Mouse (Mus musculus) left cerebral cortex, postnatal 10 days (tissue): ENCODE measurements at regions not wholly inside any gene's neighbourhood (a gene's known extent, or its start where the extent isn't known, plus 50 kb on each side); places are given as distances from the start of the nearest gene placed in this dataset.
"Not testable (repeated sequence)": the region's sequence is repeated elsewhere in the genome, so short reads cannot be mapped to it uniquely, and the experiment has no call there.

Experiments
- DNase-seq, 2 experiments: peaks; one replicate each; pipeline ENCODE4 v3.0.0; 2021 to 2022; ENCODE audit warnings: low spot score in 2 of 2, mixed read lengths in 1 of 2; ENCODE audit errors: extremely low spot score in 1 of 2
- intact Hi-C: fragments of 180-260 bp; cut with DNase I; formaldehyde crosslinking; loops from one replicate; pipeline ENCODE4 v1.15.1; 2025

DNA sequence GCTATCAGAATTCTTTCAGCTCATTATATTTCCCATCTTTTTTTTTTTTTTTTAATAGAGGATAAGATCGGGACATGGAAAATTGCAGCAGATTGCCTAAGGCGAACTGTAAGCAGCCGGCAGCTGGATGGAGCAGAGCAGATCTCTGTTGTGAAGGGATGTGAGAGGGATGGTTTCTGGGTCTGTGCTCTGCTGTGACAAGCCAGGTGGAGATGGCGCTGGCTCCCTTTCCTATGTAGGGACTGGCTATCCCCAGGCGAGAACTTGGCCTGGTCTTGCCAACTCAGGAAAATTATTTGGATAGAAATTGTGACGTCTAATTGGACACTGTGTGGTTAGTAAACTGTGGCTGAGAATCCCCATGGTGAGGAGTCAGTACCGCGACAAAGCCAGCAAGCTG is 161.3 kb upstream of the Npvf start:
- no peak for DNase-seq
- intact Hi-C loops: loop anchor here (10.0 kb wide), 1 partner anchor 1409 kb away; the partner anchor contains the start of gene Hoxa7

DNA sequence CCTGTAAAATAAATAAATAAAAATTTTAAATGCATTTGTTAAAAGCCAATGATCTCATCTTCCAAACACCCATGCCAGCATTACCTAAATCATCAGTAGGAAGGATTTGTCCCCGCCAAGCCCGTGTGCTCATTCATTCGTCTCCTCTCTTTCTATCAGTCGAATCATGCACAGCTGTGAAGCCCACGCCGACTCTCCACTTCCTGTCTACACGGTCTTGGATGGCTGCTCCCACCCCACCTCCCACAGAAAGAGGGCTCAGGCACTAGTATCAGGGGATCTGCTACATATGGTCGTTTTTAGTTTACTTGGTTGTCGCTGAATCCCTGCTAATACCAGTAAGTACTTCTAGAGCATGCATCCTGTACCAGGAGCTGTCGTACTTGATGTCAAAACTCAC is 163.2 kb upstream of the Npvf start:
- DNase-seq: no peak
- intact Hi-C loops: loop anchor here (10.0 kb wide), 1 partner anchor 1407 kb away; the partner anchor contains the start of gene Hoxa7

DNA sequence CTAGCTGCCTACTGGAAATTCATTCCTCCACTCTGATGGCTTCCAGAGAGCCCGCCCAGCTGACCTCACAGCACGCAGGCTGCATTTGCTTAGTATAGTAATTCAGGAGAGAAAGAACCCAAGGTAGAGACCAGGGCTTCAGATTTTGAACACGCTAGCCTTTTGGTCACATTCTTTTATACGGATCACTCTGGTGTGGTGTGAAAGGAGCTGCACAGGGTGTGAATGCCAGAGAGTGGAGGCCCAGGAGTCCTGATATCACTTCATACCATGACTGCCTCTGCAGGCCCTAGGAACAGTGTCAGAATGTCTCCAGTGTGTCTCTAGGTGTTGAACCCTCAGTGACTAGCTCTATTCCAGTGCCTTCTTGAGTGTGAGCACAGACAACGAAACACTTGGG is 164.2 kb upstream of the Npvf start:
- DNase-seq: no peak
- intact Hi-C loops: loop anchor here (10.0 kb wide), 1 partner anchor 1406 kb away; the partner anchor contains the start of gene Hoxa7

DNA sequence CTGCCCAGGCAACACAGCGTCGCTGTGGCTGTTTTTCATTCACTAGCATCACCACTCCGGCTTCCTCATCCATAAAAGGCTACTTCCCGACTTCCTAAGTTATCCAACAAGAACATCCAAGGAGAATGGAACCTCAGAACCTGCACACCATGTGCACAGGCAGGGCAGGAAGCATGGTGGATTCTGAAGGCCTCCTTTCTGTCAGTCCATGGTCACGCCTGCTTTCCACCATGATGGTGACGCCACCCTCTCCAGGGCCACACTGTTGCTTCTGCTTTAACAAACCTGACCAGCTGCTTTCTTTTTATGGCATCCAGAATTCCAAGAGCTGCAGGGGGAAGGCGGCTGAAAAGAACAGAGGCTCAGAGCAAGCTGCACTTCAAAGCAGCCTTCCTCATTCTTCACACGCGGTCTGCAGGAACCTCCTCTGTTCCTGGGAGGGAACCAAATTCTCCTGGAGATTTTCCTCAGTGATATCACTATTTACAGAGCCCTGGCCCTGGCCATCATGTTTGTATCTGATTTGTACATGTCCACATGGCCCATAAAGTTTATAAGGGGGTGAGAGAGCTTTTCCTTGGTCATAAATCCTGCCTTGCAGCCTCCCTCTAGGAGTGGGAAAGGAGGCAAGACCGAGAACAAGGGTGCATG is 164.8 kb upstream of the Npvf start:
- no peak for DNase-seq
- intact Hi-C loops: loop anchor here (10.0 kb wide), 1 partner anchor 1406 kb away; the partner anchor contains the start of gene Hoxa7

DNA sequence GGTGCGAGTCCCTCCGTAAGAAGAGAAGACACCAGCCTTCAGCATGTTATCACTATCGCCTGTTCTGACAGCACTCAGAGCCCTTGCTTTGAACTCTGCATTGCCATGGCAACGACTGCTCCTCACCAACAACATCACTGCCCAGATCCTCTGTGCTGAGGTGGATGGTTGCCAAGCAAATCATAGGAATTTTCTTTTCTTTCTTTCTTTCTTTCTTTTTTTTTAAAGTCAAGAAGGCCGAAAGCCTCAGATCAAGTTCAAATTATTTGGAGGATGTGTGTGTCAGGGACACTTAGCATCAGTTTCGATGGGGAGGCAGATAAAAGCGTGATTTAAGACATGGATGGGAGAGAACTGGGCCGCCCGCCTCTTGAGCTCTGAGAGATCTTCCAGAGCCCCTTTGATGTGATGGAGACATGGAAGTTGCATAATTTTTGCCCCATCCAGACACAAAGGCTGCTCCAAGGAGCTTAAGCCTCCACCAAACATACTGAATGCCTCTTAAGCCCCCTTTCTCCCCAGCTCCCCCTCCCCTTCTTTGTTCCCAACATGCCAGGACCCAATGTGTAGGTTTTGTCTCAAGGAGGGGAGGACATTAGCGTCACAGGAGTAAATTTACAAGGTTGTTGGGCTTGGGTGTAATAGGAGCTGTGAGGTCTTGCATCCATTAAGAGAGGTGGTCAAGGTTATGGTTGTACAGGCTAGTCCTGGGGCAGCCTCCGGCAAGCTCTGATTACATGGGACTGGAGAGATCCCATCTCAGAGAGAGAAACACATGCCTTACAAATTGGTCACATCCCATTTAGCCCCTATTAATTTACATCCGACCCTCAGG is 167.4 kb upstream of the Npvf start:
- DNase-seq: peak; percentile 35 to 62
- intact Hi-C loops: no loop called here

DNA sequence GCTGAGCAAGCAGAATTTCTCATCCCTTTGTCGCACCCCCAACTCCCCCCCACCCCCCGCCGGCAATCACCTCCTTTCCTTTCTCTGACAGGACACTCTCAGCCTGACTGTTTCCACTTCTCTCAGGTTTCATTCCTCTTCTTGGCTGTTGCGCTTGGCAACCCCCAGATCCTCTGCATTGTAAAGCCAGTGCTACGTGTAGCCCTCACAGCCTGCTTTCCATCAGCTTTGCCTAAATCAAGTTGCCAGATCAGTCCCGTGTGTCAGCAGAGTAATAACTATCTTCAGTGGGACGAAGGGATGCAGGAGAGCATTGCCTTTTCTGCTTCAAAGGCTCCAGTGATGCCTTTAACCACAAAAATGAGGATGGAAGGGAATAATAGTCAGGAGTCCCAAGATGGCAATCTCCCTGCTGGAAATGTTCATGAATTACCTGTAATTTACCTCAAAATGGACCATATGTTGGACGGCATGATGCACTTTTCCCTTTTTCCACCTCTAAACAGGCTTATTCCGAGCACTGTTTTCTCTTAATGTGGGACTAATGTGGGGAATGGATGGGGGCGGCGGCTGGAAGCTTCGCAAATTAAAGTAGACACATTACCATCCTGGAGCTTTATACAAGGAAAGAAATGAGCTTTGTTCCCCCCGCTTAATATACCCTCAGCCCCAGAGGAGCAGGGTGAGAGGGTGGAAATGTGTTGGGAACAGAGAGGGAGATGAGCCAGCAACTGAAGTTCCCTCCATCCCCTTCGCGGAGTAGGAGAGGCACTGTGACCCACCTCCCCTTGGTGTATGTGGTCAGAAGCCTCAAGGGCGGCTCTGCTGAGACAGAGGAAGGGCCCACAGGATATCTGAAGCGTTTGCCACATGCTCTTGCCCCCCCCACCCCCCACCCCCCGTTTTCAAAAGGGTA is 168.3 kb upstream of the Npvf start:
- intact Hi-C loops: no loop called here
- DNase-seq: no peak

DNA sequence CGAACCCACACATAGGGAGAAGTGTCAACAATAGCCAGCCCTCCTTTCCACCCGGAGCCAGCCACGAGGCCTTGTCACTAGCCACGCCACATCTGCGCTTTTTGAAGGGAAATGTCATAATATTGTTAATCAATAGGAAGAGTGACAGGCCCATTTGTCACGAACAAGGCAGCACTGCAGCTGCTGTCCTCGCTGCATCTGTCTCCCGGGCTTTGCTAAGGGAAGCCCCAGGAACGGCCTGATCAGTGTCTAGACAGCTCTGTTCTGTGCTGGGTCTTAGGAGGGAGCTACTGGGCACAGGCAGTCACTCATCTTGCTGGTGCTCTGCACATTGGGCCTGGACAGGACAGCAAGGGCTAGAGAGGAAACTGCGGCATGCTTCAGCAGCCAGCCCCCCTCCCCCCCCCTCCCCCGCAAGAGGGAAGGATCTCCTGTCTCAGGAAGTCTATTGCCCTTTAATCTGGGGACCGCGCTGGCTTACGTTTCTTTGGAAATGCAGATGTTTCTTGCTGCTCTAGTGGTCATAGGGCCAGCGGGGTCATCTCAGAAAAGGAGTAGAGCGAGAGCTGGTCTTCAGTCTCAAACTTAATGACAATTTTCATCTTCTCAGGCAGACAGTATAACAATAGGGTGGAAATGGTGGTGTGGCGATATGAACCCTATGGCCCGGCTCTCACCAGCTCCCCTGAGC is 169.1 kb upstream of the Npvf start:
- no peak for DNase-seq
- intact Hi-C loops: no loop called here

DNA sequence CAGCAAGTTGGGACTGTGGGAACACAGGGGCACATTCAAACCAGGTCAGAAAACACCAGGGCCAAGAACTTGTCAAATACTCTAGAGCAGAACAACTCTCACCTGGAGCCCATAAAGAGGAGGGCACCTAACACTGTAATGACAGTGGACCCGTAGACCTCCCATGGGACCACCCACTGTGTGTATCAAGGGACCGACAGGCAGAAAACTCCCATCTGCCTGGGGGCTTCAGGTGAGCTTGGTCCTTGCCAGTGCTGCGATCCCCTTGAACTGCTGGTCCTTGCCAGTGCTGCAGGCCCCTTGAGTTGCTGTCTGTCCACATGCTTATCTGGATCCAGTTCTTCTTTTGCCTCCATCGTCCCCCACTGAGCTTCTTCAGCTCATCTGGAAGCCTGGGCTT is 170.2 kb upstream of the Npvf start:
- intact Hi-C loops: no loop called here
- no peak for DNase-seq

DNA sequence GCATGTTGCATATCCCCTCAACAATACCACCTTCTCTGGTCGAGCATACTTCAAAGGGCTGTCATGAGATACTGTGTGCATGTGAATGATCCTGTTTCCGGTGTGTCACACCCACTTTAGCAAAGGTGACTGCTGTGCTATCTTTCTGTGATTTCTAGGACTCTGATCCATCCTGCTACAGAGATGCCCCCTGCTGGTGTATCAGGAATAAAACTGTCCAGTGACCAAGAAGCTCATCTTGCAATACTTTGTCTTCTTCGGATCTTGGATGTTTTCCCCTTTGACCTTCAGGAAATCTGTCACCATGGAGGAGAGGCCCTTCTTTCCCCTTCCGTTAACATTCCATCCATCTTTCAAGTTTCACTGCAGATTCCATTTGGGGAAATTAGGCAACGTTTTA is 177.5 kb upstream of the Npvf start:
- intact Hi-C loops: no loop called here
- no peak for DNase-seq

DNA sequence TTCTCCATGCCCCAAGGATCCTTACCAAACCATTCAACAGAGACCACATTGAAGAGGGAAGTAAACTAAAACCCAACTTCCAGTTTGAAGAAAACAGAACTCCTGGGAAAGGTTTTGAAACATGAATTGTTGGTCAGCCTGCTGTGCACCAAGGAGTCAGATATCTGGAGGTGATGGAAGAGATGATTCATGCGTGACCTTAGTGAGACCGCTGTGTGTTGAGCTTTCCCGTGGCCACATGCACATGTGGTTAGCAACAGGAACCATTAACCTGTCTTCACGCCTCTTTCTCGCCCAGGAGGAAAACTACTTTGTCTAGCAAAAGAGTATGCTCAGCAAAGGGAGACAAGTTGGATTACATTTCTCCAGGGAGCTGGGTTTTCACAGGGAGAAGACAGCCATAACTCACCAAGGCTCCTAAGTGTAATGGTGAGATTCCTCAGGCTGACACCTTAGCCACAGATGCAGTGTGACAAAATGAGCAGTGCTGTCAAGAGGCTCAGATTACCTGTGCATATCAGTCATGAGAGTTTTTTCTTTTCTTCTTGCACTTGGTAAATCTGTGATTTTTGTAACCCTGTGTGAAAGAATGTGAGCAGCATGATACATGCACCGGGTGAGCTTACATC is 181.9 kb upstream of the Npvf start:
- no peak for DNase-seq
- intact Hi-C loops: no loop called here

GRCm38 (mm10) chr6:50840826-50841225 is 186.6 kb upstream of the Npvf start:
- intact Hi-C loops: no loop called here
- DNase-seq: no peak

- DNase-seq, intact Hi-C loops: not testable (repeated sequence)
Measured at GRCm38 (mm10) chr6:50845246-50845645, 191.0 kb upstream of the Npvf start.

- intact Hi-C loops: no loop called here
- no peak for DNase-seq
Measured at GRCm38 (mm10) chr6:50846740-50847516, 192.7 kb upstream of the Npvf start.

GRCm38 (mm10) chr6:50847548-50847947 is 193.3 kb upstream of the Npvf start:
- intact Hi-C loops: no loop called here
- no peak for DNase-seq

- no peak for DNase-seq
- intact Hi-C loops: no loop called here
Measured at GRCm38 (mm10) chr6:50859162-50859561, 204.9 kb upstream of the Npvf start.

DNA sequence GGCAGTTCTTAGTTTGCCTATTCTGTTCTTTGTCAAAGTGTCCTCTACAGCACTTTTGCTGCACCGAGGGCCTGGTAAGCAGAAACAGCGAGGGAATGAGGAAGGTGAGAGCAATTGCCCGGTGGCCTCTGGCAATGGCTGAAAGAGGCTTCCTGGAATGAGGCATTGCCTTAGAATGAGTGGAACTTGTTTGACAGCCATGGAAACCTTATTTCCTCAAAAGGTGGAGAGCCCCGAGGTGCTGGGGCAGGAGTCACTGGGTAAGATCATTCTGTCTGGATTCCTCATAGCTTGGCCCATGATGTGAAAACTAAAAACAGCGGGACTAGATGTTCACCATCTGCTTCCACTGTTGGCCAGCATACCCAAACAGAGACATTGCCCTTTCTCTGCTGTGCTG is 223.8 kb upstream of the Npvf start:
- no peak for DNase-seq
- intact Hi-C loops: no loop called here

GRCm38 (mm10) chr6:50882298-50882697 is 228.1 kb upstream of the Npvf start:
- no peak for DNase-seq
- intact Hi-C loops: no loop called here

- intact Hi-C loops: no loop called here
- no peak for DNase-seq
Measured at GRCm38 (mm10) chr6:50882759-50883158, 228.5 kb upstream of the Npvf start.
